Mouse (Mus musculus): ENCODE data around the gene Anxa3.

GRCm38 (mm10) chr5:96799165-96799564 is 6.0 kb downstream of the Anxa3 start:
- TF ChIP-seq CTCF (IDR thresholded peaks at IDR 0.05; ENCODE audit: insufficient read depth, low read depth, low read length) (no peak), POLR2A (IDR thresholded peaks at IDR 0.05; ENCODE audit: insufficient read depth, low read depth, low read length) (no peak)

Data from olfactory bulb, adult 2 months (tissue).